Mouse (Mus musculus): ENCODE results near the gene Mdfi. TPM values are rescaled to one million over a fixed set of nuclear protein-coding genes. Genes with fewer than 3 reads are reported as not detected.

Gene Mdfi
- polyA plus RNA-seq, 1 experiment from 2014 or later = 39.0 TPM

DNA sequence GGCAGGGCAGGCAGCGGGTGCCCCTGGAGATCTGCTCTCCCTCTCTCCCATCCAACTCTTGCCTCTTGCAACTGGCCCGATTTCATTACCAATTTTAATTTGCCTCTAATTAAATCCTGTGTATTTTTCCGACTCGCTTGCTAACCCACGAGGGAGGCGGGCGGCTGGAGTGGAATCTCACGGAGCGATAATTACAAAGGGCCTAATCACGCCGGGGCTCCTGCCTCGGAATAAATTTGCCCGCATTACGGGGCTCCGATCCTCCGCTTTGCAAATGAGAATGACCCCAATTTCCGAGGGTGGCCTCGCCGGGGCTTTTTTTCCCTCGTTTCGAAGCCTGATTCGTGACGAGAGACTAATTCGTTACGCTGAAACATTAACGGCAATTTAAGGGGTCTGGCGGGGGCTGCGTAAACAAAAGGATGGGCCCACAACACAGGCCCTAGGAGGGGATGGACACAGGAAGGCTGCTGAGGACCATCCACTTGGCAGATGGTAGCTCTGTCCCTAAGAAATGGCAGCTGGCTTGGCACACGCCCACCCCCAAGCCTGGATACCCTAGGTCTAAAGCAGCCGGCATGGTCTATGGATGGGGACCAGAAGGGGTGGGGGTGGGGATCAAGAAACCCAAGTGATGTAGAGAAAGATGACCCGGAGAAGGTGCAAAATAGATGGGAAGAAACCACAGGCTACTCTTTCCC lies 38.0 kb upstream of the Mdfi start:
- Histone ChIP-seq H3K4me3 (ENCODE audit: low read depth, low read length) (no peak overlapping the region), H3K27ac (ENCODE audit: low read depth, low read length) (peak overlapping the region; percentile 66)

GRCm38 (mm10) chr17:47869874-47870273 lies 35.4 kb upstream of the Mdfi start:
- no peak overlapping the region for H3K27ac ChIP-seq (ENCODE audit: low read depth, low read length)
- no peak overlapping the region for H3K4me2 ChIP-seq (replicated peaks; ENCODE audit: low read depth, low read length)
- no peak for DNase-seq (ENCODE audit: low spot score)
- H3K9ac ChIP-seq (ENCODE audit: low read depth, low read length) = no peak overlapping the region
- no peak for ATAC-seq (ENCODE audit: low FRiP score)
- peaks cover 4% of the 10 kb centered on the region; the same call in 1 of the 2 replicates for H3K4me1 ChIP-seq (replicated peaks; ENCODE audit: control insufficient read depth, insufficient read depth, low read length)
- no peak overlapping the region for H3K4me3 ChIP-seq (ENCODE audit: low read depth, low read length)
- WGBS = 94% methylated on average over 10 of the region's 10 CpGs
- no peaks in the 10 kb centered on the region for H3K9me3 ChIP-seq (ENCODE audit: control insufficient read depth, low read length)
- no peaks in the 10 kb centered on the region for H3K27me3 ChIP-seq (ENCODE audit: control insufficient read depth, insufficient read depth, low read length)
- H3K36me3 ChIP-seq (ENCODE audit: control insufficient read depth, insufficient read depth, low read length) = peaks cover 3% of the 10 kb centered on the region; the same call in 1 of the 2 replicates

More for the DNA sequence above, 38.0 kb upstream of the Mdfi start:
- H3K9me3 ChIP-seq (ENCODE audit: control insufficient read depth, low read length) = no peaks in the 10 kb centered on the region
- no peaks in the 10 kb centered on the region for H3K27me3 ChIP-seq (ENCODE audit: control insufficient read depth, insufficient read depth, low read length)
- no peak overlapping the region for H3K9ac ChIP-seq (ENCODE audit: low read depth, low read length)
- ATAC-seq (ENCODE audit: low FRiP score) = peak; percentile 55
- no peak overlapping the region for H3K4me2 ChIP-seq (replicated peaks; ENCODE audit: low read depth, low read length)
- peak; percentile 48 for DNase-seq (ENCODE audit: low spot score)
- 70% methylated on average over 31 of the region's 31 CpGs for WGBS
- peaks cover 3% of the 10 kb centered on the region; the same call in 1 of the 2 replicates for H3K36me3 ChIP-seq (ENCODE audit: control insufficient read depth, insufficient read depth, low read length)
- H3K4me1 ChIP-seq (replicated peaks; ENCODE audit: control insufficient read depth, insufficient read depth, low read length) = peaks cover 12% of the 10 kb centered on the region

DNA sequence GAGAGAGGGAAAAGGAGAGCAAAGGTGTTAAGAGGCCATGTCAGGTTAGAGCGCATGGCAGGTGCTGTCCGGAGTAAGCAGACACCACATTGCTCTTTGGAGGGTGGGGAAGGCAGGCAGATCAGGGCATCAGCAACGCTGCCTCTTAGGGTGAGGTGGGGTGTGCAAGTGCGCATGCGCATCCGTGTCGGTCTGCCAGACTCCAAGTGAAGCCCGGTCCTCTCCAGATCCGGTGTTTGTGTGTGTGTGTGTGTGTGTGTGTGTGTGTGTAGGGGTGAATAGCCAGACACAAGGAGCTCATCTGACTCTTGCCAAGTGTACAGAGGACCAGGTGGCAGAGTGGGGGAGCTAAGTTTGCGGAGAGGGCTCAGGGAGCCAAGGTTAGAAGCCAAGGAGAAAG lies 31.5 kb upstream of the Mdfi start:
- Histone ChIP-seq H3K4me1 (replicated peaks; ENCODE audit: control insufficient read depth, insufficient read depth, low read length) (no peaks in the 10 kb centered on the region), H3K9ac (ENCODE audit: low read depth, low read length) (no peak overlapping the region), H3K9me3 (ENCODE audit: control insufficient read depth, low read length) (no peaks in the 10 kb centered on the region), H3K27ac (ENCODE audit: low read depth, low read length) (no peak overlapping the region), H3K27me3 (ENCODE audit: control insufficient read depth, insufficient read depth, low read length) (no peaks in the 10 kb centered on the region), H3K4me2 (replicated peaks; ENCODE audit: low read depth, low read length) (no peak overlapping the region), H3K36me3 (ENCODE audit: control insufficient read depth, insufficient read depth, low read length) (peaks cover 3% of the 10 kb centered on the region; the same call in 1 of the 2 replicates), H3K4me3 (ENCODE audit: low read depth, low read length) (no peak overlapping the region)
- DNase-seq (ENCODE audit: low spot score) (no peak), ATAC-seq (ENCODE audit: low FRiP score) (no peak)
- WGBS = 65% methylated on average over 10 of the region's 10 CpGs

GRCm38 (mm10) chr17:47864496-47864895 lies 30.0 kb upstream of the Mdfi start:
- H3K4me3 ChIP-seq (ENCODE audit: low read depth, low read length) = no peak overlapping the region
- ATAC-seq (ENCODE audit: low FRiP score) = peak; percentile 72
- H3K9ac ChIP-seq (ENCODE audit: low read depth, low read length) = no peak overlapping the region
- no peaks in the 10 kb centered on the region for H3K9me3 ChIP-seq (ENCODE audit: control insufficient read depth, low read length)
- no peaks in the 10 kb centered on the region for H3K4me1 ChIP-seq (replicated peaks; ENCODE audit: control insufficient read depth, insufficient read depth, low read length)
- 5% methylated on average over 17 of the region's 17 CpGs for WGBS
- H3K27ac ChIP-seq (ENCODE audit: low read depth, low read length) = no peak overlapping the region
- H3K36me3 ChIP-seq (ENCODE audit: control insufficient read depth, insufficient read depth, low read length) = no peaks in the 10 kb centered on the region
- no peak overlapping the region for H3K4me2 ChIP-seq (replicated peaks; ENCODE audit: low read depth, low read length)
- DNase-seq (ENCODE audit: low spot score) = peak; percentile 91
- no peaks in the 10 kb centered on the region for H3K27me3 ChIP-seq (ENCODE audit: control insufficient read depth, insufficient read depth, low read length)

DNA sequence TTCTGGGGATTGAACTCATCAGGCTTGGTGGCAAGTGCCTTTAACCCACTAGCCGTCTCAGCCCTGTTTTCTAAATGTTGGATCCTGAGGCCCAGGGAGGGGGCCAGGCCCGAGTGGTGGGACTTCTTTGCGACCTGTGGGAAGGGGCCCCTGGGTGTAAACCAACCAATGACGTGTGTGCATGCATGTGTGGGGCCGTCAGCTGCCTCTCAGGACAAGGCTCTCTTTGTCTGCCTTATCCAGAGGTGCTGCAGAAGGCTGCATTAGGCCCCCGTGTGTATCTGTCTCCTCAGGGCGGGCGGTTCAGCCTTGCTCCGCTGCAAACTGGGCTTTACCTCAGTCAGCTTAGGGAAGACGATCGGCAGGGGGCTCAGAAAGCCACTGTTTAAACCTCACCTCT lies 28.9 kb upstream of the Mdfi start:
- Histone ChIP-seq H3K4me2 (replicated peaks; ENCODE audit: low read depth, low read length) (no peak overlapping the region), H3K9ac (ENCODE audit: low read depth, low read length) (no peak overlapping the region), H3K9me3 (ENCODE audit: control insufficient read depth, low read length) (no peaks in the 10 kb centered on the region), H3K27me3 (ENCODE audit: control insufficient read depth, insufficient read depth, low read length) (no peaks in the 10 kb centered on the region), H3K27ac (ENCODE audit: low read depth, low read length) (no peak overlapping the region), H3K4me1 (replicated peaks; ENCODE audit: control insufficient read depth, insufficient read depth, low read length) (no peaks in the 10 kb centered on the region), H3K36me3 (ENCODE audit: control insufficient read depth, insufficient read depth, low read length) (no peaks in the 10 kb centered on the region), H3K4me3 (ENCODE audit: low read depth, low read length) (no peak overlapping the region)
- peak; percentile 49 for DNase-seq (ENCODE audit: low spot score)
- 23% methylated on average over 11 of the region's 11 CpGs for WGBS
- ATAC-seq (ENCODE audit: low FRiP score) = peak; percentile 25

DNA sequence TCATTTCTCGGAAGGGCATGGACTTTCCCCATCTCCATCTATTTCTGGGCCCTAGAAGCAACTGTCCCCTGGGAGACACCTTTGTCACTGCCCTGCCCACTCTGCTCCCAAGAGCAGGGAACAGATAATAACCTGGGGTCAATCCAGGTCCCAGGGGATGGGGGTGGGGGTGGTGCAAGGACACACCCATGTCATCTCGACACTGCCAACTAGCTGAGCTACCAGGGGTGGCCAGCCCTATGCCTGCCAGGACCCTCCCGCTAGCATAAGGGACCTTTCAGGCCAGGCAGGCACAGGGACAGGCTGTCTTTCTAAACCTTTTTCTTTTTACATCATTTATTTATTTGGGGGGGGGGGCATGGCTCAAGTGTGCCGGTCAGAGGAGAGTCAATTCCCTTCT lies 28.5 kb upstream of the Mdfi start:
- ATAC-seq (ENCODE audit: low FRiP score) = no peak
- 52% methylated on average over 4 of the region's 4 CpGs for WGBS
- no peak overlapping the region for H3K4me2 ChIP-seq (replicated peaks; ENCODE audit: low read depth, low read length)
- H3K36me3 ChIP-seq (ENCODE audit: control insufficient read depth, insufficient read depth, low read length) = no peaks in the 10 kb centered on the region
- H3K4me1 ChIP-seq (replicated peaks; ENCODE audit: control insufficient read depth, insufficient read depth, low read length) = no peaks in the 10 kb centered on the region
- no peak overlapping the region for H3K4me3 ChIP-seq (ENCODE audit: low read depth, low read length)
- no peak overlapping the region for H3K27ac ChIP-seq (ENCODE audit: low read depth, low read length)
- DNase-seq (ENCODE audit: low spot score) = no peak
- H3K9me3 ChIP-seq (ENCODE audit: control insufficient read depth, low read length) = no peaks in the 10 kb centered on the region
- no peaks in the 10 kb centered on the region for H3K27me3 ChIP-seq (ENCODE audit: control insufficient read depth, insufficient read depth, low read length)
- no peak overlapping the region for H3K9ac ChIP-seq (ENCODE audit: low read depth, low read length)

GRCm38 (mm10) chr17:47855544-47855943 lies 21.1 kb upstream of the Mdfi start:
- Histone ChIP-seq H3K4me1 (replicated peaks; ENCODE audit: control insufficient read depth, insufficient read depth, low read length) (peaks cover 2% of the 10 kb centered on the region; the same call in 1 of the 2 replicates), H3K4me3 (ENCODE audit: low read depth, low read length) (no peak overlapping the region), H3K27ac (ENCODE audit: low read depth, low read length) (no peak overlapping the region), H3K9me3 (ENCODE audit: control insufficient read depth, low read length) (no peaks in the 10 kb centered on the region), H3K9ac (ENCODE audit: low read depth, low read length) (no peak overlapping the region), H3K36me3 (ENCODE audit: control insufficient read depth, insufficient read depth, low read length) (no peaks in the 10 kb centered on the region), H3K27me3 (ENCODE audit: control insufficient read depth, insufficient read depth, low read length) (peaks cover 2% of the 10 kb centered on the region; the same call in 1 of the 2 replicates), H3K4me2 (replicated peaks; ENCODE audit: low read depth, low read length) (no peak overlapping the region)
- WGBS = 81% methylated on average over 4 of the region's 4 CpGs
- ATAC-seq (ENCODE audit: low FRiP score) = no peak
- DNase-seq (ENCODE audit: low spot score) = no peak

DNA sequence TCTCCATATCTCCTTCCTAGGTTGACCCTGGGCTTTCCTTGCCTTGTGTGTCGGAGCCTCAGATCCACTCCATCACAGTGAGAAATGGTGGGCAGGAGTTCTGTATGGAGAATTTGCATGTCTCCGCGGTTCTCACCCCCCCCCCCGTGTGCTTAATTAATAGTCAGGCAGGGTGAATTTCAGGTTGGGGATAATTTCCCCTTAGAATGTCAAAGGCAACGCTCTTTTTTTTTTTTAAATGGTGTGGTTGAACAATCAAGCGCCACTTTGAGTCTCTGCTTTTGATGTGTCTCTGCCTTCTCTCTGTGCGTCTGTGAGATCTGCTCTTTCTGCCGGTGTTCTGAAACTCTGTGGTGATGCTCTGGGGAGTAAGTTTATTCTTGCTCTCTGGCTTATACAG lies 20.4 kb upstream of the Mdfi start:
- H3K4me3 ChIP-seq (ENCODE audit: low read depth, low read length) = no peak overlapping the region
- 75% methylated on average over 8 of the region's 8 CpGs for WGBS
- ATAC-seq (ENCODE audit: low FRiP score) = no peak
- H3K27ac ChIP-seq (ENCODE audit: low read depth, low read length) = no peak overlapping the region
- no peak for DNase-seq (ENCODE audit: low spot score)
- H3K9me3 ChIP-seq (ENCODE audit: control insufficient read depth, low read length) = no peaks in the 10 kb centered on the region
- H3K27me3 ChIP-seq (ENCODE audit: control insufficient read depth, insufficient read depth, low read length) = peaks cover 2% of the 10 kb centered on the region; the same call in 1 of the 2 replicates
- H3K9ac ChIP-seq (ENCODE audit: low read depth, low read length) = no peak overlapping the region
- H3K4me2 ChIP-seq (replicated peaks; ENCODE audit: low read depth, low read length) = no peak overlapping the region
- no peaks in the 10 kb centered on the region for H3K36me3 ChIP-seq (ENCODE audit: control insufficient read depth, insufficient read depth, low read length)
- peaks cover 2% of the 10 kb centered on the region; the same call in 1 of the 2 replicates for H3K4me1 ChIP-seq (replicated peaks; ENCODE audit: control insufficient read depth, insufficient read depth, low read length)

DNA sequence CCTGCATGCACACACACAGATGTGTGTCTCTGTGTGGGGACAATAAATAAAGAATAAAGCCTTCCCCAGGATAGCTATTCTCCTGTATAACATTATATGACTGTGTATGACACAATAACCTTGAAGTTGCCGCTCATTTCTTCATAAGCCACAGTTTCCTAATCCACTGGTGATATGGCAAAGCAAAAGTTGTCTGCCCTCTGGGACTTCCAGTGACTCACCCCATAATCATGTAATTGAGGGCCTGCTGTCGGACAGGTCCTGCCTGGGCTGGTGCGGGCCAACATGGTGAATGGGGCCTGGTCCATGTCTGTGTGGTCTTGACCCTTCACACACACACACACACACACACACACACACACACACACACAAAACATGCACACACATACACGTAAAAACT lies 19.3 kb upstream of the Mdfi start:
- Histone ChIP-seq H3K4me1 (replicated peaks; ENCODE audit: control insufficient read depth, insufficient read depth, low read length) (peaks cover 2% of the 10 kb centered on the region; the same call in 1 of the 2 replicates), H3K4me2 (replicated peaks; ENCODE audit: low read depth, low read length) (no peak overlapping the region), H3K36me3 (ENCODE audit: control insufficient read depth, insufficient read depth, low read length) (no peaks in the 10 kb centered on the region), H3K27me3 (ENCODE audit: control insufficient read depth, insufficient read depth, low read length) (peaks cover 2% of the 10 kb centered on the region; the same call in 1 of the 2 replicates), H3K27ac (ENCODE audit: low read depth, low read length) (no peak overlapping the region), H3K4me3 (ENCODE audit: low read depth, low read length) (no peak overlapping the region), H3K9ac (ENCODE audit: low read depth, low read length) (no peak overlapping the region), H3K9me3 (ENCODE audit: control insufficient read depth, low read length) (no peaks in the 10 kb centered on the region)
- ATAC-seq (ENCODE audit: low FRiP score) (no peak), DNase-seq (ENCODE audit: low spot score) (no peak)
- WGBS = 94% methylated on average over 4 of the region's 4 CpGs

All from hindbrain, embryonic 11.5 days (tissue).